Mouse (Mus musculus): ENCODE data around the gene Sdk2. TPM values are rescaled to one million over a fixed set of nuclear protein-coding genes. Genes with fewer than 3 reads are reported as not detected.

Gene Sdk2
- total RNA-seq, 4 experiments from 2014 or later, result 0.65 to 2.1 (median 1.3) TPM

- no peak for DNase-seq (ENCODE audit: low spot score)
These were observed 75.0 kb downstream of the Sdk2 start for GRCm38 (mm10) chr11:113991886-113992285.

GRCm38 (mm10) chr11:113990466-113990865 is 76.4 kb downstream of the Sdk2 start:
- DNase-seq (ENCODE audit: low spot score), result no peak

- DNase-seq (ENCODE audit: low spot score), result no peak
These were observed 76.8 kb downstream of the Sdk2 start for GRCm38 (mm10) chr11:113990065-113990464.

DNA sequence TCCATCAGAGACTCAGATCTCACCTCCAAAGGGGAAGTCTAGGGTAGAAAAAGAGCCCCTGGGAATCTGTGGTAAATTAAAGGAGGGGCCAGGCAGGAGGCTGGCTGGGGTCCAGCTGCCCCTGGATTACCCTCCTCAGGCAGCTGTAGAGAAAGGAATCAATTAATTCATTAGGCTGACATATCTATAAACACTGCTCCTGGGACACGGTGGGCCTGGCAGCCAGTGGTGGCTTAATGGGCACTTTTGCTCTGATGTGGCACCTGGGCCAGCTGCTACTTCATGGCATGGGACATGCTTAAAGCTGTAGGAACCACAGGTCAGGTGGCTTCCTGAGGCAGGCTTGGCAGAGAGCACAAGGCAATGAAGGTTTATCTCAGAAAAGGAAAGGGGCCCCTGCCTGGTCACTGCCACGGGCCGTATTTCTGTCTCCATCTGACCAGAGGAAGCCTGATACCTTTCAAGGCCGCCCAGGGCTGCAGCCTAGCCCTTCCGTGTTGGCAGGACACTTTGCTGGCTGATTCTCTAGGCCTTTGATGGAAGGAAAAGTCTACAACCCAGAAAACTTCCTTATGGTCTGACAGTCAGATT is 80.9 kb downstream of the Sdk2 start:
- DNase-seq (ENCODE audit: low spot score), result no peak

DNA sequence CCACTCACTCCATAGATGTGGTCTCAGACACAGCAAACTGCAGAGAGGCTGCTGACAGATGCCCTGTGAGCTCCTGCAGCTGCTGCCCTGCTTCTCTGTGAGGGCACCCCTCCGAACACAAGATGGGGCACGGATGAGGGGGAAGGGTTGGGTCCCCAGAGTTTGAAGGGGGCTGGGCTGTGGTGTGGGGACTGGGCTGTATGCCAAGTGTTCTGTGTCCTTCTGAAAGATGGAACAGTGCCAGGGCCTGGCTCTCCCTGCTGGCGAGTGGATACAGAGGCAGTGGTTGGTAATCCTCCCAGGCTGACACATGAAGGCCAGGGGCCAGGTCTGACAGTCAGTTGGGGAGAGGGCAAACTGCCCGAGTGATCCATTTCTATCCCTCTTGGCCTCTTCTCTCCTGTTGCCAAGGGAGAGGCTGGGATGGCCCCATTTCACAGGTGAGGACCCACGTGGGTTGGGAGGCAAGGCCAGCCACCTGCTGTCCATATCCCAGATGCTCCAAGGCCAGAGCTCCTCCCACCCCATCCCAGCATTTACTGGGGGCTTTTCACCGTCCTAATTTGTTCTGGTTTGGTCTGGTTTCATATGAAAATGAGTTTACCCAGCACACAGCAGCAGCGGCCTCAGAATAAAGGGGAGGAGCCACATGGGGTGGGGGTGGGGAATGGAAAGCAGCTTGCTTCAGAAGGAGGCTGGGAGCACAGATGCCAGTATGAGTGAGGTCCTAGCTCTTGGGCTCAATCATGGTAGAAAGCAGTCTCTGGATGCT is 84.9 kb downstream of the Sdk2 start:
- no peak for DNase-seq (ENCODE audit: low spot score)

GRCm38 (mm10) chr11:113981088-113981487 is 85.8 kb downstream of the Sdk2 start:
- DNase-seq (ENCODE audit: low spot score), result no peak

- DNase-seq (ENCODE audit: low spot score), result no peak
These were observed 88.5 kb downstream of the Sdk2 start for GRCm38 (mm10) chr11:113978318-113978717.

DNA sequence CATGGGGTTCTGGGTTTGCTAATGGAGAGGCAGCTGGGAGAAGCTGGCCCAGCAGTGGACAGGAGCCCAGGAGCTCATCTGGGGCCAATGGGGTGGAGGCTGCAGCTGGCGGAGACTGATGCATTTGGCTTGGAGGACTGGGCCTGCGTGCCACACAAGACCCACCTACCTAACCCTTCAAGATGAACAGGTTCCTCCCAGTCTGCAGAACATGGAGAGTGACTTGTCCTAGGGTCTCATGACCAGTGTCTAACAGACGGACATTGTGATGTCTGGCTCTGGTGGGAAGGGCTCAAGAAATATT is 91.2 kb downstream of the Sdk2 start:
- no peak for DNase-seq (ENCODE audit: low spot score)

GRCm38 (mm10) chr11:113974876-113975666 is 91.8 kb downstream of the Sdk2 start:
- DNase-seq (ENCODE audit: low spot score), result no peak

DNA sequence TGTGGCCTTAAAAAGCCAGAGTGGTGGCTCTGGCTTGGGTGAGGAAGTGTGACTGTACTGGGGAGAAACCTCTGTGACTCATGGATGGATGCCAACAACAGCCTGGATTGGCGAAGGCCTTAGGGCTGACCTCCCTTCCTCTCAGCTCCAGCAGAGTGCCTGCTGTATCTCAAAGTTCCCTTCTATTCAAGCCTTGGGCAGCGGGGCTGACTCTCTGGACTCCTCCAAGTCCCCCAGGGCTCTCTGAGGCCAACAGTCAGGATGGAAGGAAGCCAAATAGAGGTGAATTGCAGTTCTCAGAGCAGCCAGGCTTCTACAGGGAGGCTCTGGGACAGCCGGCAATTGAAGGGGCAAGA is 94.4 kb downstream of the Sdk2 start:
- DNase-seq (ENCODE audit: low spot score), result peak; percentile 35

DNA sequence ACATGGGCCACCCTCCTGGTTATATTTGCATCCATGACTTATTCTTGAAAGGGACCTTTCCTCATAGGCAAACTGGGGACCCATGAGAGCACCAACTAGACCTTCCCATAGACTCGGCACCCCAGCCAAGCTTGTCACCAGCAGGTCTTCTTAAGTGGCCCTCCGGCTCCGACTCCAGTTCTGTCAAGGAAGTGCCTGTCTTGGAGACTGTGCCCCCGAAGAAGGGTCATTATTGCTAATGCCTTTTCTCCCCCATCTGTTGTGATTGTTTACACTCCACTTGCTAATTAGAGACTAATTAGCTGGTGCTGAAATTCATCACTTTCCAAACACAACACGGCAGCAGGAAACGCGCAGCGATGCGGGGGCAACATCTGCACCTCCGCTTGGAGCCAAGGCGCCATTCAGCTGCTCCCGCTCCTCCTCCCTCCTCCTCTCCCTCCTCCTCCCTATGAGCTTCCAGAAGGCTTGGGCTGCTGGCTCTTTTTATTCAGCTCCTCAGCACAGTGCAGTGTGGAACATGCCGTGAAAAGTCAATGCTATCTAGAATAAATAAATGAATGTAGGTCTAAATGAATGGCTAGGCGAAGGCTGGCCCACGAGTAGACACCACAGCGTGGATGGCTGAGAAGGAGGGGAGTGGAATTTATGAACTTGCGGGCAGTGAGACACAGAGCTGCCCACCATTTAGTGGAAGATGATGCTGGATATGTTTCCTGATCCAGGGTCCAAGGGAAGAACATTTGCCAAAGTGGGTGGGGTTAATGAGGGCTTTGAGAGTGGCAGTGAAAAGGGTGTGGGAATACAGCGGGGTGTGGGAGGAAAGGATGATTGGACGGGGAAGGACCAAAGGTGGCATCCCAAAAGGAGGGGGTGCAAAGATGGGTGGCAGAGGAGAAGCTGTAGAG is 95.0 kb downstream of the Sdk2 start:
- no peak for DNase-seq (ENCODE audit: low spot score)

- no peak for DNase-seq (ENCODE audit: low spot score)
These were observed 96.8 kb downstream of the Sdk2 start for GRCm38 (mm10) chr11:113970026-113970425.

GRCm38 (mm10) chr11:113965214-113965613 is 101.6 kb downstream of the Sdk2 start:
- no peak for DNase-seq (ENCODE audit: low spot score)

GRCm38 (mm10) chr11:113962751-113963150 is 104.1 kb downstream of the Sdk2 start:
- no peak for DNase-seq (ENCODE audit: low spot score)

GRCm38 (mm10) chr11:113951616-113951988 is 115.2 kb downstream of the Sdk2 start:
- DNase-seq (ENCODE audit: low spot score), result no peak

DNA sequence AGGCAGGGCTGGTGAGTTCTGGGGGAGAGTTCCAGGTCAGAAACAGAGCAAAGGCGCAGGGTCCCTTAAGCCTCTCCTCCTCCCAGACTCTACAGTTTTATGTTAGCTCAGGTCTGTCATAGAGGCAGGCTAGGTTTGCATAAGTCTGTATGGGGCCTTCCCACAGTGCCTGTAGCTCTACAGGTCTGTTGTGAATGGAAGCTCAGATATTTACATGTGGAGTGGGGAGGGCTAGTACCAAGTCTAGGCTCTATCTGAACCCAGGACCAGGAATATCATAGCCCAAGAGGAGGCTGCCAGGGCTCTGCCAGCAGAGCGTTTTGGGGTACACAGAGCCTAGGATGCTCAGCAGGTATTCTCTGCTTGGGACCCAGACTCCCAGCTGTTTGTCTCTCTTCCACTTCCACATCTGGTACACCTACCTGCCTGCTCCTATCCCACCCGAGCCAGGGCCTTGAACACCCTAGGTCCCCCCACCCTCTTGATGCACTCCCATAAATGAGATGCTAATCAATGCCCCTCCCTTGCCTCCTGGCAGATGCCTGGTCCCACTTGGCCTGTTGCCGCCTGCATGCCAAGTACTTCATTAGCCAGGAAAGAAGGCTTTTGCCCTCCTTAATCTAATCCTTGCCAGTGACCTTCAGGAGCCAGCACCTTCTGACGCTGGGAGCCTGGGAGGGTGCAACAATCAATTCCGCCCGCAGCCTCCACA is 115.8 kb downstream of the Sdk2 start:
- DNase-seq (ENCODE audit: low spot score), result no peak

DNA sequence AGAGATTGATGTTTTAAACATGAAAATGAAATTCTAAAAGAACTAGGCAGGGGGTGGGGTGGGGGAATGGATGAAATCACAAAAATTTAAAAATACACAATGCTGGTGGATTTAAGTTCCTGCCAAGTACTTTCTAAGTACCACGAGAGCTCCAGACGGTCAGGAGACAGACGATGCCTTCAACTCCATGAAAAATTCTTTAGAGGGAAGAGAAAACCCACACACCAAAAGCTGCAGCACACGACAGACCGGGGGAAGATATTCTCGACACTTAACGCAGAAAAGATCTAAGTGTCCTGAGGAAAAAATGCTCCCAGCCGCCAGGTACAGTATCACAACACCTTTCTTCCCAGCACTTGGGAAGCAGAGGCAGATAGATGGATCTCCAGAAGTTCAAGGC is 118.2 kb downstream of the Sdk2 start:
- no peak for DNase-seq (ENCODE audit: low spot score)

- DNase-seq (ENCODE audit: low spot score), result no peak
These were observed 124.6 kb downstream of the Sdk2 start for GRCm38 (mm10) chr11:113942101-113942735.

GRCm38 (mm10) chr11:113933678-113934077 is 133.2 kb downstream of the Sdk2 start:
- no peak for DNase-seq (ENCODE audit: low spot score)

- DNase-seq (ENCODE audit: low spot score), result no peak
These were observed 133.9 kb downstream of the Sdk2 start for GRCm38 (mm10) chr11:113932909-113933308.

DNA sequence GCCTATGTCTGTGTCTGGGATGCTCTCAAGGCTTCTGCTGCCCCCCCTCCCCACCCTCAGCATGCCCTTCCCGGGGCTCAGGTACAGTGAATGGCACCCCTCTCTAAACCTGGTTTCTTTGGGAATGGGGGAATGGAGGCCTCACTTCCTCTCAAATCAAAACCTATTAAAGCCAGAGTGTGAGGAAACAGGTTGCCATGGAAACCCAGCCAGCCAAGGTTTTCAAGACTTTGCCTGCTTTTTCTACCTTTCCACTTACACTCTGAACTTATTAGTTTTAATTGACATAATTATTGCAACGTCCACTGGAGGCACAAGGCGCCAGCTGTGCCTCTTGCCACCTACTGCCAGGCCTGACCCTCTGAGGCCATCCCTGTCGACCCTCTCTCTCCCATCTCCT is 135.1 kb downstream of the Sdk2 start:
- no peak for DNase-seq (ENCODE audit: low spot score)

Measured in heart, adult 8-10 months (tissue).